Mouse (Mus musculus) testis, postnatal 10 days (tissue): ENCODE results near the gene Helz.
A peak's percentile ranks its signal among the peaks of the same experiment; 100 is the strongest.
"Not testable (repeated sequence)": the region's sequence is repeated elsewhere in the genome, so short reads cannot be mapped to it uniquely, and the experiment has no call there.

Source experiments
- DNase-seq: peaks from one replicate; pipeline ENCODE4 v3.0.0; 2021; ENCODE audit warnings: low spot score

Gene Helz

DNA sequence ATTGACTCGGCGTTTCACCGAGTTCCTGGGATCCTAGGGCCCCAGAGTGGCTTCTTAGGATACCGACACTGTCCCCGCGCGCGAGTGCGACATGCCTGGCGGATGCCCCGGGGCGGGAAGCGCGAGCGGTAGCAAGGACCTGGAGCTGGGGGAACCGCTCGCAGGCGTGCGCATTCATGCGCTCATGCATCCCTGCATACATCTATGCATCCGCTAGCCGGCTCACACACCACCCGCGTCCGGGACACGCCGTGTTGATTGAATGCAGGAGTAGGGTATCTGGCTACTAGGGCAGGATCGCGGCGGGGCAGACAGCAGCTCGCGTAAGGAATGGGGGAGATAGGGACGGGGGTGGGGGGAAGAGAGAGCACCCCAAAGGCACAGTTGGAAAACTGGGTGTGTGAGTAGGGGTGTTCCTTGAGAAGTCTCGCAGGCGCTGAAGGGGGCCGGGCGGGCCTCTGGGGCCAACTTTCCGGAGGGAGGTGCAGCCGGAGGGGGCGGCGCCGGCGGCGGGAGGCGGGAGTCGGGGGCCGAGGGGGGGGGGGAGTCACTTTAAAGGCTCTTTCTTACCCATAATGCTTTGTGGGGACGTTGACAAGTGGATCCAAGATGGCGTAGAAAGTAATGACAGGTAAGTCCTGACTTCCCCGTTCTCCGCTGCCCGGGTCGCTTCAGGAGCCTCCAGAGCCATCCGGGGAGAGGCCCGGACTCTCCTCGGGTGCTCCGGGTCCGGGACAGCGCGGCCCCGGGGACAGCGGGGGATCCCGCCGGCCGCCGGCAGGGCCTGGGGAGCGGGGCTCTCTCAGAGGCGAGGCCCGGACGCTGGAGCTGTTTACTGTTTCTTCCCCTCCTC lies at the start of gene Helz:
Gene Helz, plus strand, starts transcription at position 580 of the 853 bp plus-strand sequence.
- DNase-seq: peak; percentile 81

GRCm38 (mm10) chr11:107502801-107503200 lies 44.9 kb upstream of the Helz start:
- DNase-seq: no peak

GRCm38 (mm10) chr11:107504364-107504763 lies 43.4 kb upstream of the Helz start:
- DNase-seq: not testable (repeated sequence)

- DNase-seq: peak; percentile 55
These were observed 41.5 kb upstream of the Helz start for GRCm38 (mm10) chr11:107506260-107506659.

- DNase-seq: no peak
These were observed 37.9 kb upstream of the Helz start for GRCm38 (mm10) chr11:107509631-107510338.

- DNase-seq: peak; percentile 64
These were observed 37.1 kb upstream of the Helz start for GRCm38 (mm10) chr11:107510362-107511269.

DNA sequence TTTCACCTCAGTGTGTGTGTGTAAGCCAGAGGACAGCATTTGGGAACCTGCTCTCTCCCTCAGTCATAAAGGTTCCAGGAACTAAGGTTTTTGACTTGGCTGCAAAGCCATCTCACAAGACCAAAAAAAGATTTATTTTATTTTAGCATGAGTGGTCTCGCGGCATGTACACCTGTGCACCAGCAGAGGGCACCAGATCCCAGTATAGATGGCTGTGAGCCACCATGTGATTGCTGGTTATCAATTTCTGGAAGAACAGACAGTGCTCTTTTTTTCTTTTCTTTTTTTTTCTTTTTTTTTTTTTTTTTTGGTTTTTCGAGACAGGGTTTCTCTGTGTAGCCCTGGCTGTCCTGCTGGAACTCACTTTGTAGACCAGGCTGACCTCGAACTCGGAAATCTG lies 35.8 kb upstream of the Helz start:
- DNase-seq: peak; percentile 87

DNA sequence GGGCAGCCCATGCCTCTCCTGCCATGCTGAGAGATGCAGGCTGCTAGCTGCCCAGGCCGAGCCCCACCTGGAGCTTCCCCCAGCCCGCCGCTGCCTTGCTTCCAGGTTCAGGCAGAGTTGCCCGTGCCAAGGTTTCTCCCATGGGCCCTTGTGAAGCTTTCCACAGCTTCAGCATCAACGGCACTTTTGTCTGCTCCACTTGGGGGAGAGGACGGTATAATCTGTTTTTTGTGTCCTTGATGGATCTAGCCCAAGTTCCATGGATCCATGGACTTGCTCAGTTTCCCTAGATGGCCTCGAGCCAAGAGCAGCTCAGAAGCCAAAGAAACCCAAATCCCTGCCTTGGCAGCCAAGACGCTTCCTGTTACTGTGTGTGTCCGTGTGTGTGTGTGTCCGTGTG lies 34.7 kb upstream of the Helz start:
- DNase-seq: peak; percentile 53

- no peak for DNase-seq
These were observed 31.3 kb upstream of the Helz start for GRCm38 (mm10) chr11:107516387-107516786.

DNA sequence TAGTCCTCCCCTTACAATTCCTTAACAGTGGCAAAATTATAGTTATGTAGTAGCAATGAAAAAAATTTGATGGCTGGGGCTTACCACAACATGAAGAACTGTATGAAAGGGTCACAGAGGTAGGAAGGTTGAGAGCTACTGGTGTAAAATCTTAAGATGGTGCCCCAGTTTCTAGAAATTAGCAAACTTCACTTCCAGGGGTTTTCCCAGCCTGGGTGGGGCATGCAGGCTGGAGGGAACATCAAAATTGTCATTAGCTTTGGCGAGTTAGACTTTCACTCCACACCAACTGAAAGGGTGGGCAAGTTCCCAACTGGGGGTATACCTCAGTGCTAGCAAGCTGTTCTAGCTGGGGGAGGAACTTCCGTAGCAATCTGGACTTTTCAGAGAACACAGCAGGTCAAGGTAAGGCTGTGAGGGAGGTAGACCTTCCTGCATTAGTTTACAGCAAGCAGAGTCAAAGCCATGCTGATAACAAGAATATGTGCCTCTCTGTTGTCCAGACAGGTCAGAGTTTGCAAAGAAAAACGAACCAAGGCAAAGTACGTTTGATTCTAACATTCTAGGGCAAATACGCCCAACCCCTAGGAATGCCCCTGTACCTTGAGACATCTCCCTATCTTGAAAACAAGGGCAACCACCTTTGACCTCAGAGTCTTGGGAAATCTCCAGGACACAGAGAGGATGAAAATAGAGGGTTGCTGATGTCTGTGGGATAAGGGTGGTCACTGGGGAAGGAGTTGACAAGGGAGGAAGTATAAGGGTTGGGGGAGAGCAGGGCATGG lies 28.9 kb upstream of the Helz start:
- peak; percentile 36 for DNase-seq

DNA sequence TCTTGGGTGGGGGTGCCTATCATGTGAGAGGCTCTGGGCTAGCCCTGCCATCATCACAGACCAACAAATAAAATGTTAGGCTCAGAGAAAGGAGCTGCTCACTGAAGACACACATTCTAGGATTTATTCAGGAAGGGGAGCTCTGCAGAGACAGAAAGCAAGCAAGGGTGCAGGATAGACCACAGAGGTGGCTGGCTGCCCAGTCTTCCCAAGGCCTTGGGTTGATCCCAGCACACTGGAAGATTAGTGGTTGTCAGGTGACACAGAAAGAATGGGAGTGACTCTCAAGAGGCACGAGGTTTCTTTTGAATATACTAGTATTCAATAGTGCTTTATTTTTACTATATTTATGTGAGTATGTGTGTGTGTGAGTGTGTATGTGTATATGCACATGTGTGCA lies 26.6 kb upstream of the Helz start:
- peak; percentile 67 for DNase-seq

GRCm38 (mm10) chr11:107524966-107525365 lies 22.8 kb upstream of the Helz start:
- DNase-seq: no peak

DNA sequence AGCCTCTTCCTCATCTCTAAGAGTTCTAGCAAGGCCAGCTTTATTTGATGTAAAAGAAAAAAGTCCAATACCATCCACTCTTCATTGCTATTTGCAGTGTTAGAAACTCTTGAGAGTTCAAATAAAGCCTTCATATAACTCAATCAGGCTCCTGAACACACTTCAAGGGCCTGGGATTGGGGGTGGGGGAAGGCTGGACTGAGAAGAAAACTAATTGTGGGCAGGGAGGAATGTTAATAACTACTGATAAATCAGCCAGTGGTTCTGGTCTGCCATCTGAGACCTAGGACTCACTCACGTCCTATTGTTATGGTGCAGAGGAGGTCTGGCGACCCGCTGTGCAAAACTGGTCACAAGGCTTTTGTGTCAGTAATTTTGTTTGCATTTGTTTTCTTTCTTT lies 20.1 kb upstream of the Helz start:
- DNase-seq: no peak

DNA sequence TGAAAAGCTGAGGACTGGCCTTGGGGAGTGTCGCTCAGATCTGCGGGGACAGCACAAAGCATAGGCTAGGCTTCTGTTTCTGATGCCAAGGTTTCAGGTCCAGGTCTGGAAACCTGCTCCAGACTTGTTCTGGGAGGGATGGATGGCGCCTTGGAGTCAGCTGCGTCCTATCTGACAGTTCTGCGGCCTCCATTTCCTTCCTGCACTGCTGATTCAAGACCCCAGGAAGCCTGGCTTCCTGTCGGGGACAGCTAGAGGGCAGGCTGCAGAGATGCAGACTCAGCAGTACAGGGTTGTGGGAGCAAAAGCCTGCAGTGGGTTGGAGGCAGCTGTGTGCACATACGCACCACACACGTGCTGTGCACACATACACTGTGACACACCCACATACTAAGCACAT lies 18.4 kb upstream of the Helz start:
- DNase-seq: no peak

GRCm38 (mm10) chr11:107531445-107531844 lies 16.3 kb upstream of the Helz start:
- no peak for DNase-seq

GRCm38 (mm10) chr11:107532271-107532670 lies 15.5 kb upstream of the Helz start:
- no peak for DNase-seq

DNA sequence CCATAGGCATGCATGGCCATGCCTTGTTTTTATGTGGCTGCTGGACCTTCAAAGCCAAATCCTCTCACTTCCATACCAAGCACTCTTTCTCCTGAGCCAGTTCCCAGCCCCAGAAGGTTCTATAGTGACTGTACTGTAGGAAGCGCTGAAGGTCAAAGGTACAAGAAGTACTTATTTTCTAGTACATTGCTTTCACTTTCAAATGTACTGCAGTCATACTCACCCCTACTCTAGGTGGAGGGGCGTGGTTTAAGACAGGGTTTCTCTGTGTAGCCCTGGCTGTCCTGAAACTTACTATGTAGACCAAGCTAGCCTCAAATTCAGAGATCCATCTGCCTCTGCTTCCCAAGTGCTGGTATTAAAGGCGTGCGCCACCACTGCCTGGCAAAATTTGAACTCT lies 8.7 kb upstream of the Helz start:
- no peak for DNase-seq

GRCm38 (mm10) chr11:107540339-107540738 lies 7.4 kb upstream of the Helz start:
- DNase-seq: no peak

- no peak for DNase-seq
These were observed 1.8 kb upstream of the Helz start for GRCm38 (mm10) chr11:107545747-107546476.

DNA sequence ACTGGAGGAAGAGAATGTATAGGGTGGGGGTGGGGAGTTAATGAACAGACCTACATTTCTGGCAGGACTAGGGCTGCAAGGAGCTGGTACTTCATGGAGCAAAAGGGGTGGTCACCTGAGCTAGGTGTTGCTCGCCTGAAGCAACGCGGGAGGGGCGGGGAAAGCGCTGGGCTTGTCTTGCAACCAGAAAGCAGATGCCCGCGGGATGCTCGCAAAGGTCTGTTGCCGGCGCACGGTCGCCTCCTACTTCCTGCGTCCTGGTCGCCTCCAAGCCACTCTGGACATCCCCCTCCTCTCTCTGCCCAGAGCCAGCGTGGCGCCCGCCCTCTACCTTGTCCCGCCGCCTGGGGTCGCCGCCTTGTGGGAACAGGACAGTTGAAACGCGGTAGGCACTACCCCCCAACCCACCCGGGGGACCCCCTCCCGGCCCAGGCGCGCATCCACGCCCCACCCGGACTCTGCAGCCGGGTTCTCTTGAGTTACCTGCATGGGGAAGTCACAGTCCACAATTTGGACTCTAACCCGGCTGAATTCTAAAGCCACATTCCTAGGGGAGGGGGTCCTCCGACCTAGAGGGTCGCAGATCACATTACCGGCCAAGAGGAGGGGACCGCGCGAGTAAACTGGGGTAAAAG lies 946 bp upstream of the Helz start:
- peak; percentile 65 for DNase-seq
